Mouse (Mus musculus) midbrain, postnatal 0 days (tissue): ENCODE results near the gene Pkd2. TPM values are rescaled to one million over a fixed set of nuclear protein-coding genes. Genes with fewer than 3 reads are reported as not detected.

Experiments used
- ATAC-seq: fragments of 200-750 bp; cut with Nextera tagmentation; 2 replicates; pipeline ENCODE4 v1.8.0; 2017; ENCODE audit warnings: moderate number of reproducible peaks, mild to moderate bottlenecking, moderate TSS enrichment, moderate library complexity; ENCODE audit not compliant: low FRiP score
- DNase-seq: peaks from one replicate; pipeline ENCODE4 v3.0.0-alpha.2; 2015; ENCODE audit warnings: low spot score
- H3K27ac ChIP-seq: fragments of 300-500 bp; sonication (generic); 2 replicates; pipeline ENCODE4 v1.5.1; 2014; ENCODE audit warnings: low read depth, mild to moderate bottlenecking, low read length, mixed read lengths
- H3K27me3 ChIP-seq: fragments of 300-500 bp; sonication (generic); 2 replicates; pipeline ENCODE4 v1.6.1; 2014; ENCODE audit warnings: low read length, control low read depth, mixed read lengths; ENCODE audit not compliant: insufficient read depth
- H3K36me3 ChIP-seq: fragments of 300-500 bp; sonication (generic); 2 replicates; pipeline ENCODE4 v1.6.1; 2014; ENCODE audit warnings: low read length, control low read depth, mixed read lengths; ENCODE audit not compliant: insufficient read depth
- H3K4me1 ChIP-seq: fragments of 300-500 bp; sonication (generic); 2 replicates; pipeline ENCODE4 v1.6.1; 2014; ENCODE audit warnings: mild to moderate bottlenecking, control low read depth, antibody characterized with exemption, low read length, mixed read lengths; ENCODE audit not compliant: insufficient read depth
- H3K4me2 ChIP-seq: fragments of 300-500 bp; sonication (generic); 2 replicates; pipeline ENCODE4 v1.6.1; 2014; ENCODE audit warnings: low read depth, mild to moderate bottlenecking, low read length, mixed read lengths; ENCODE audit not compliant: poor library complexity, severe bottlenecking
- H3K4me3 ChIP-seq: fragments of 300-500 bp; sonication (generic); 2 replicates; pipeline ENCODE4 v1.5.1; 2014; ENCODE audit warnings: low read depth, mild to moderate bottlenecking, low read length, moderate library complexity
- H3K9ac ChIP-seq: fragments of 300-500 bp; sonication (generic); replicated peaks from 2 replicates; pipeline ENCODE4 v1.6.1; 2014; ENCODE audit warnings: mild to moderate bottlenecking, low read length, moderate library complexity, mixed read lengths; ENCODE audit not compliant: poor library complexity, severe bottlenecking
- H3K9me3 ChIP-seq: fragments of 300-500 bp; sonication (generic); 2 replicates; pipeline ENCODE4 v1.6.1; 2016; ENCODE audit warnings: low read length, control low read depth
- CTCF ChIP-seq: IDR thresholded peaks from 2 replicates; pipeline ENCODE4 v1.5.1; 2016; ENCODE audit warnings: antibody characterized with exemption, mild to moderate bottlenecking
- WGBS: fragments of 180-500 bp; shearing (Covaris S2); extraction: QIAGEN DNeasy Blood & Tissue Kit; methylation state at CpG from one replicate; pipeline ENCODE4 v1.1.7; 2014; 5-methylcytosine and 5-hydroxymethylcytosine counted together
- polyA plus RNA-seq: library from polyadenylated mRNA; unstranded; fragments of >200 nt; fragmentation: Nextera tagmentation; extraction: Ambion mirVana; gene quantifications from 2 replicates; pipeline ENCODE4 v1.2.1, GENCODE M21; 2015
- total RNA-seq: library from RNA; depleted of rRNA; stranded (reverse); fragments of >200 nt; gene quantifications from 2 replicates; pipeline ENCODE4 v1.2.3, GENCODE M21; 2014

Pkd2 gene
- total and polyA plus RNA-seq, 2 experiments from 2014 or later, result 5.2 to 25.8 TPM

DNA sequence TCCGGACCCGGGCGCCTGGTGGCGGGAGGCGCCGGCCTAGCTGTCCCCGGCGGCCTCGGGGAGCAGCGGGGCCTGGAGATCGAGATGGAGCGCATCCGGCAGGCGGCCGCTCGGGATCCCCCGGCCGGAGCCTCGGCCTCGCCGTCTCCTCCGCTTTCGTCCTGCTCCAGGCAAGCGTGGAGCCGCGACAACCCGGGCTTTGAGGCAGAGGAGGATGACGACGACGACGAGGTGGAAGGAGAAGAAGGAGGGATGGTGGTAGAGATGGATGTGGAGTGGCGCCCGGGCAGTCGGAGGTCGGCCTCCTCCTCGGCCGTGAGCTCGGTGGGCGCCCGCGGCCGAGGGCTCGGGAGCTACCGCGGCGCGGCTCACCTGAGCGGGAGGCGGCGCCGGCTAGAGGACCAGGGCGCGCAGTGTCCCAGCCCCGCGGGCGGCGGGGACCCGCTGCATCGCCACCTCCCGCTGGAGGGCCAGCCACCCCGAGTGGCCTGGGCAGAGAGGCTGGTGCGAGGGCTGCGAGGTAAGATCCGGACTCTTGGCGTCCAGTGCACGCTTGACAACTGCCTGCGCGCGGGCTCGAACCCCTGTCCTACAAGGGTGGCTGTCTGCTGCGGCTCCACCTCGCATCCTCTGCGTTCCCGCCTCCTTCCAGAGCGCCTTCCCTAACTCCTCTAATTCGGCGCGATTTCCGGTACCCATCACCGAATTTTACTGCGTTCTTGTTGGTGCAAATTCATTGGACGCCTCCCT lies 631 bp downstream of the Pkd2 start:
- H3K27me3 ChIP-seq, result no peaks in the 10 kb centered on the region
- 0 out of 2 replicates have a peak, but pooled peaks cover 2% of the 10 kb centered on the region for H3K36me3 ChIP-seq
- H3K9me3 ChIP-seq, result no peaks in the 10 kb centered on the region
- ATAC-seq (peak; percentile 74), DNase-seq (peak; percentile 79)
- H3K27ac ChIP-seq, result peak overlapping the region; percentile 98
- peak overlapping the region; percentile 99 for H3K9ac ChIP-seq
- peaks cover 6% of the 10 kb centered on the region; the same call in 1 of the 2 replicates for H3K4me1 ChIP-seq
- H3K4me3 ChIP-seq, result peak overlapping the region; percentile 87
- WGBS, result 1% methylated on average over 64 of the region's 82 CpGs
- H3K4me2 ChIP-seq, result peak overlapping the region; percentile 86
- TF ChIP-seq CTCF, result no peak

GRCm38 (mm10) chr5:104460456-104460838 lies 1.2 kb downstream of the Pkd2 start:
- no peak for TF ChIP-seq CTCF

GRCm38 (mm10) chr5:104460856-104461255 lies 1.6 kb downstream of the Pkd2 start:
- Histone ChIP-seq H3K36me3 (0 out of 2 replicates have a peak, but pooled peaks cover 4% of the 10 kb centered on the region), H3K4me3 (peak overlapping the region; percentile 87), H3K9ac (0 out of 2 replicates have a peak overlapping the region, but pooled peaks have one; percentile 99), H3K9me3 (no peaks in the 10 kb centered on the region), H3K4me1 (peaks cover 6% of the 10 kb centered on the region; the same call in 1 of the 2 replicates), H3K4me2 (peak overlapping the region; percentile 86), H3K27me3 (no peaks in the 10 kb centered on the region), H3K27ac (peak overlapping the region; percentile 98; the same call in 1 of the 2 replicates)
- no peak for TF ChIP-seq CTCF
- ATAC-seq (no peak), DNase-seq (no peak)
- 37% methylated on average over 6 of the region's 7 CpGs for WGBS

More at GRCm38 (mm10) chr5:104460456-104460838, 1.2 kb downstream of the Pkd2 start:
- H3K4me3 ChIP-seq, result peak overlapping the region; percentile 87
- peak overlapping the region; percentile 99 for H3K9ac ChIP-seq
- H3K4me2 ChIP-seq, result peak overlapping the region; percentile 86
- ATAC-seq (no peak), DNase-seq (no peak)
- 28% methylated on average over 3 of the region's 3 CpGs for WGBS
- H3K27ac ChIP-seq, result peak overlapping the region; percentile 98
- no peaks in the 10 kb centered on the region for H3K9me3 ChIP-seq
- 0 out of 2 replicates have a peak, but pooled peaks cover 2% of the 10 kb centered on the region for H3K36me3 ChIP-seq
- peaks cover 6% of the 10 kb centered on the region; the same call in 1 of the 2 replicates for H3K4me1 ChIP-seq
- H3K27me3 ChIP-seq, result no peaks in the 10 kb centered on the region

- TF ChIP-seq CTCF, result no peak
- Histone ChIP-seq H3K27me3 (no peaks in the 10 kb centered on the region), H3K9me3 (no peaks in the 10 kb centered on the region), H3K27ac (no peak overlapping the region), H3K4me2 (no peak overlapping the region), H3K4me1 (peaks cover 4% of the 10 kb centered on the region; the same call in 1 of the 2 replicates), H3K9ac (no peak overlapping the region), H3K36me3 (peaks cover 25% of the 10 kb centered on the region), H3K4me3 (no peak overlapping the region)
- WGBS, result 83% methylated on average over 8 of the region's 8 CpGs
- ATAC-seq (no peak), DNase-seq (no peak)
These were observed 6.0 kb downstream of the Pkd2 start for GRCm38 (mm10) chr5:104465279-104465678.

GRCm38 (mm10) chr5:104465731-104466130 lies 6.5 kb downstream of the Pkd2 start:
- no peaks in the 10 kb centered on the region for H3K9me3 ChIP-seq
- DNase-seq, result no peak
- ATAC-seq, result no peak
- H3K36me3 ChIP-seq, result peaks cover 25% of the 10 kb centered on the region
- no peak overlapping the region for H3K9ac ChIP-seq
- no peak overlapping the region for H3K27ac ChIP-seq
- no peaks in the 10 kb centered on the region for H3K27me3 ChIP-seq
- H3K4me1 ChIP-seq, result peaks cover 4% of the 10 kb centered on the region; the same call in 1 of the 2 replicates
- no peak overlapping the region for H3K4me2 ChIP-seq
- H3K4me3 ChIP-seq, result no peak overlapping the region
- TF ChIP-seq CTCF, result no peak
- 88% methylated on average over 12 of the region's 12 CpGs for WGBS

- H3K4me1 ChIP-seq, result peaks cover 4% of the 10 kb centered on the region; the same call in 1 of the 2 replicates
- peaks cover 26% of the 10 kb centered on the region for H3K36me3 ChIP-seq
- ATAC-seq (no peak), DNase-seq (no peak)
- no peaks in the 10 kb centered on the region for H3K9me3 ChIP-seq
- no peak overlapping the region for H3K9ac ChIP-seq
- no peak for TF ChIP-seq CTCF
- no peak overlapping the region for H3K4me2 ChIP-seq
- no peak overlapping the region for H3K27ac ChIP-seq
- no peaks in the 10 kb centered on the region for H3K27me3 ChIP-seq
- WGBS, result 96% methylated on average over 16 of the region's 16 CpGs
- no peak overlapping the region for H3K4me3 ChIP-seq
These were observed 7.6 kb downstream of the Pkd2 start for GRCm38 (mm10) chr5:104466816-104467215.
